Mouse (Mus musculus): Measurements from ENCODE around the gene Adh6b.

Adh6b gene

GRCm38 (mm10) chr3:138341471-138341870 lies at the start of gene Adh6b:
Adh6b (plus strand) TSS chr3:138341775.
- DNase-seq (ENCODE audit: low spot score), result no peak

- no peak for DNase-seq (ENCODE audit: low spot score)
These were observed 48.2 kb upstream of the Adh6b start for GRCm38 (mm10) chr3:138293298-138293895.

DNA sequence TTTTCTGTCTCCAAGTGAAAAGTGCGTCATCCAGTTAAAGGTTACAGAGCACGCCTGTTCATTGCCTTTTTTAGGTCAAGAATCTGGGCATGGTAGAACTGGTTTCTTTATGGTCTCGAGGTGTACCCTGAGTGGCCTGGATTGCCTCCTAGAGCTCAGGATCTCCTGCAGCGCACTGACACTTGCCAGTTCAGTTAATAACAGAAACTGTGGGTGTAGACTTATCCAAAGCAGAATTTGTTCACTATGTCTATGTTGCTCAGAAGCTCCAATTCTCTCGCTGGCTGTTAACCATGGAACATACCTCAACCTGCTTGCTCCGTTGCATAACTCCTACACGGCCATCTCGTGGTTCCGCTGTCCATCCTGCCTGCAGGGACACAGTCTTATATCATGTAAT lies 41.4 kb upstream of the Adh6b start:
- no peak for DNase-seq (ENCODE audit: low spot score)

GRCm38 (mm10) chr3:138302676-138303075 lies 38.9 kb upstream of the Adh6b start:
- no peak for DNase-seq (ENCODE audit: low spot score)

GRCm38 (mm10) chr3:138303771-138304488 lies 37.6 kb upstream of the Adh6b start:
- DNase-seq (ENCODE audit: low spot score), result no peak

- DNase-seq (ENCODE audit: low spot score), result no peak
These were observed 37.1 kb upstream of the Adh6b start for GRCm38 (mm10) chr3:138304489-138304871.

- DNase-seq (ENCODE audit: low spot score), result no peak
These were observed 35.9 kb upstream of the Adh6b start for GRCm38 (mm10) chr3:138305486-138306289.

DNA sequence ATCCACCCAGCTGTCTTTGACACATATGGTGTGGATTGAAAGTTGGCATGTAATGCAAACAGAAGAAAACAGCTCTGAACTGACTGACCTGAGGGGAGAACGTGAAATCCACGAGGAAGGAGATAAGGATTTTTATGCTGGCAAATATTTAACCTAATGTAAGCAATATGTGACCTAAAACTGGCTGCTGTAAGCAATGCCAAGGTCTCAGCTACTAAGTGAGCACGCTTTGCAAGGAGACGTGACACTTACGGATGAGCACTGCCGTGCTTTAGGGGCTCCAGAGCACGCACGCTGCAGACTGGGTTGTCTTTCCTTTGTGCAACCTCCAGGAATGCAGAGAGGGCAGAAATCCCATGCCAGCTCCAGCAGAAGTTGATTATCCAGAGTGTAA lies 35.3 kb upstream of the Adh6b start:
- no peak for DNase-seq (ENCODE audit: low spot score)

GRCm38 (mm10) chr3:138309910-138310309 lies 31.7 kb upstream of the Adh6b start:
- DNase-seq (ENCODE audit: low spot score), result no peak

GRCm38 (mm10) chr3:138311015-138311414 lies 30.6 kb upstream of the Adh6b start:
- no peak for DNase-seq (ENCODE audit: low spot score)

GRCm38 (mm10) chr3:138312965-138313364 lies 28.6 kb upstream of the Adh6b start, which contains the start of gene Adh6a:
Adh6a (plus strand) TSS chr3:138313286.
- no peak for DNase-seq (ENCODE audit: low spot score)

- no peak for DNase-seq (ENCODE audit: low spot score)
These were observed 24.6 kb upstream of the Adh6b start for GRCm38 (mm10) chr3:138316908-138317472.

GRCm38 (mm10) chr3:138325001-138325400 lies 16.6 kb upstream of the Adh6b start:
- DNase-seq (ENCODE audit: low spot score), result no peak

- DNase-seq (ENCODE audit: low spot score), result no peak
These were observed 16.1 kb upstream of the Adh6b start for GRCm38 (mm10) chr3:138325466-138325865.

DNA sequence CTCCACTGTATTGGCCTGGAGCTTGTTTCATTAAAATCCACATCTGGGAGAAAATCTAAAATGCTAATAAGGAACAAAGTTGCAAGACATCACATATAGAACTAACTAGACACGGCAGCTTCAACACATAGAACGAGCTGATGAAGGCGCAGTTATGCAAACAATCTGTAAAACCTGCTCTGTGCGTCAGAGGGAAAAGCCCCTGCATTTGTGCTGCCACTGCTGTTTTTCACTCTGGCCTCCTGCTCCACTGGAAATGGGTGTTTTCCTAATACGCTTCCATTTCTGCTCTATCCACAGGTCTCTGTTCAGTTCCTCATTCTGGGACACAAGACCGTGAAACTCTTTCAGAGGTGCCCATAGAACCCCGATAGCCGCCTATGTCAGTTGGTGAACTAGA lies 7.7 kb upstream of the Adh6b start:
- no peak for DNase-seq (ENCODE audit: low spot score)

GRCm38 (mm10) chr3:138334320-138334719 lies 7.3 kb upstream of the Adh6b start:
- no peak for DNase-seq (ENCODE audit: low spot score)

GRCm38 (mm10) chr3:138335566-138335965 lies 6.0 kb upstream of the Adh6b start:
- no peak for DNase-seq (ENCODE audit: low spot score)

DNA sequence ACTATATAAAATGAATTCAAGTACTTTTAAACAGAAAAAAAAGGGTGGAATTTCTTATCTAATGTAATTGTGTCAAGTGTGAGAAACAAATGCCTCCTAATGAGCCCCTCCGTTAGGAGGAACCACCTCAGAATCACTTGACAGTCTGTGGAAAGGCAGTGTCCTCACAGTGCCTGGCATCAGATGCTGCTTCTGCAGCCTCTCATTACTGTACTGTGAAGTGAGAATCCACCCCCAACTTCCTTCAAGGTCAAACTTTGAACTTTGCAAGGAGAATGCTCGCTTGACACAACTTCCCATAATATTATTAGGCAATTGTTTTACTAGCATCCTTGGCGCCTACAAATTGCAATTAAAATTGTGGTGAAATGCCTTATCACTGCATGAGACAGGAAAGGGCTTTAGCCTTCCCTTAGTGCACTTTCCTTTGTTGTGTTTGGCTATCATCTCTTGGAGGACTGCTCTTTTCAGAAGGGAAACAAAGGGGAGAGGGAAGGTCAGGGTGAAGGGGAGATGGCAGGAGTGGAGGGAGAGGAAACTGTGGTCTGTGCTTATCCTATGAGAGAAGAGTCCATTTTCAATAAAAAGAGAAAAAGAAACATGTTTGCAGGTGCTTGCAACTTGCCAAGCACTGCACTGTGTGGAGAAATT lies 5.3 kb upstream of the Adh6b start:
- DNase-seq (ENCODE audit: low spot score), result no peak

DNA sequence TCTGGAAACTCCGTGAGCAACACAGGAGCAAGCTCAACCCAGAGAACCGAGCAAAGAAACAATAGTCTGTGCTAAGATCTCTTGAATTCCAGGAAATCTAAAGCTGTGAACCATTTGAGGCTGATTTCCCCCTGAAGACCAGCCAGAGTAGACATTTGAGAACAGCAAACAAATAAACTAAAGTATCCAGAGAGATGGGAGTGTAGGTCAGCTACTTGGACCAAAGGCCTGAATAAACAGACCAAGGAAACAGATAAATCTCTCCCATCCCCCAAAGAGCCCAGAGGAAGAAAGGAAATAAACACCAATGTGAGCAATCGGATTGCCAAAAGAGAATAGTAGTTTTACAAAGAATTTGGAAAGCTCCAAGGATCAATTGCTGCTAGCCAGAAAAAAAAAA lies 5.5 kb downstream of the Adh6b start:
- DNase-seq (ENCODE audit: low spot score), result no peak

DNA sequence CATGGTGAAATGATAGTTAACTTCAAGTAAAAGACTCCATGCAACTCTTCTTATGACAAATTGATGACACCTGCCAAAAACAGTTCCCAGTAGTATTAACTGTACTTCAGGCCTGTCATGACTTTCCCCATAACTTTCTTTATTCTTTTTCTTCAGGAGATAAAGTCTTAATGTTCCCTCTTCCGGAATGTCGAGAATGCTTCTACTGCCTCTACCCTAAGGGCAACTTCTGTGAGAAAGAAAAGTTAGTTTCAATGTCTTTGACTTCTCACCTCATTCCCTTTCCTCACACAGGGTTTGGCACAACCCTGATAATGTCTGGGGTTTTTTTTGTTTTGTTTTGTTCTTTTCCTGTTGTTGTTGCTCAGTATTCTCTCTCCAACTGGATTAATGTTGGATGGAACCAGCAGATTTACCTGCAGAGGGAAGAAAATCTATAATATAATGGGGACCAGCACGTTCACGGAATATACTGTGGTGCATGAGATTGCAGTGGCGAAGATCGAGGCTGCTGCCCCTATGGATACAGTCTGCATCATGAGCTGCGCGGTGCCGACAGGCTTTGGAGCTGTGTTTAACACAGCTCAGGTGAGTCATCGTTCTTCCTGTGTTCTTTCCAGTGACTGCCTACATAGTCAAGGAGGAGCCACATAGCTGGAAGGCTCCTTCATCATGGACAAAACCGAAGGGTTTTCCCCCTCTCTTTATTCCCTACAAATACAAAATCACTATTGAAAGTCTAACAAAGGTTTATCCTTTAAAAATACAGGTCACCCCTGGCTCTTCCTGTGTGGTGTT lies 10.6 kb downstream of the Adh6b start:
- no peak for DNase-seq (ENCODE audit: low spot score)

DNA sequence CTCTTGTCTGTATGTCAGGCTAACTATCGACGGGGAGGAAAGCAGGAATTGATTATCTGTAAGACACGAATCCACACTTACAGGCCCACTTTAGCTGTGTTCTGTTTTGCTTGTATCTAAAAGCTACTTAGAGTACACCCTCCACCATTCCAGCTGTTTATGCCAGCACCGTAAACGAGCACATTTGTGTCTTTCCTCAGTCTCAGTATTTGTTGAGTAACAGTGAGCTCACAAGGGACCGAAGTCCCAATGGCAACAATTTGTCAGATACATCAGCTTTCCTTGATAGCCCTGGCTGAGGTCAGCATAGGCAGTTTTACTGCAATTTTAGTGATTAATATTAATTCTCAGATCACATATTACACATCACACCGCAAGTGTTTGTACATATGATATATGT lies 17.3 kb downstream of the Adh6b start:
- no peak for DNase-seq (ENCODE audit: low spot score)
